Comparison of ENCODE assay signal across 8 mouse cellular contexts in the genomic region with DNA sequence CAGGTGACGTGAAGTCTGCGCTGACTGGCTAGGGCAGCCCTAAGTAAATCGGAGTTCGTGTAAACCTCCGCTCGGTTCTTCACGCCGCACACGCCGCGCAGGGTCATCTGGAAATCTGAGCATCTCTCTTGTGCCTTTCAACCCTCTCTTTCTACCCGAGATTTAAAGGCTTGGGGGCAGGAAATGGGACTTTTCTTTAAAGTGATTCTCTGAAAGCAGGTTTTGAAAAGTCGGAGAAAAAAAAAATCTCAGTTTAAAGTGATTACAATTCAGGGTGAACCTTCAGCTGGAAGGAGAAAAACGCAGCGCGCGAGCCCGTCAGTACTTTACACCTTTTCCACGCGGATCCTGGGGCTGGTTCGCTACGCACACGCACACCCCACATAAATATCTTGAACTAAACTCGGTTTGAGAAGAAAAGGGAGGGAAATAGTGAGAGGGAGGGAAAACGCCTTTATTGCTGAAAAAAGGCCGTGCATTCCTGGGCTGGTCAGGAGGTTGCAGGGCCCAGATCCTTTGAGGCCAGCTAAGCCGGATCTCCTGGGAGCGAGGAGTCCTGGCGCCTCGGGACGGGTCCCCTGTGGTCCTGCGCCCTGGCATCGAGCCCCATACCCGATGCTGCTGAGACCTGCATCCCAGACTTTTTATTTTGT. TPM values are rescaled to one million over a fixed set of nuclear protein-coding genes. Genes with fewer than 3 reads are reported as not detected.
DNase-seq lines count a peak whose midpoint lies in the region; ATAC-seq lines count a peak whose summit lies in the region.

No protein-coding gene starts in this region.

- peak overlapping the region; percentile 48 for H3K27ac ChIP-seq in forebrain, embryonic 13.5 days
- peak overlapping the region; percentile 63 for H3K27ac ChIP-seq in hindbrain, embryonic 14.5 days
- peak overlapping the region; percentile 93 for H3K27ac ChIP-seq in midbrain, embryonic 15.5 days

- DNase-seq in brain, adult 2 months (ENCODE audit: low read depth, low spot score) = peak; percentile 66
- DNase-seq in hindbrain, embryonic 14.5 days (ENCODE audit: low spot score) = peak; percentile 68
- peak; percentile 60 for DNase-seq in left cerebral cortex, postnatal 4 days
- DNase-seq in testis, postnatal 10 days (ENCODE audit: low spot score) = peak; percentile 67

- under 1% methylated on average over 34 of the region's 34 CpGs for WGBS in forebrain, embryonic 13.5 days
- whole genome bisulfite sequencing in hindbrain, embryonic 14.5 days = under 1% methylated on average over 34 of the region's 34 CpGs
- WGBS in midbrain, embryonic 15.5 days = under 1% methylated on average over 34 of the region's 34 CpGs

- H3K36me3 ChIP-seq in erythroblast, embryonic 14.5 days (ENCODE audit: control insufficient read depth) = no peaks in the 10 kb centered on the region
- no peaks in the 10 kb centered on the region for H3K36me3 ChIP-seq in forebrain, embryonic 13.5 days (ENCODE audit: poor library complexity, severe bottlenecking)
- H3K36me3 ChIP-seq in hindbrain, embryonic 14.5 days (replicated peaks; ENCODE audit: control insufficient read depth, insufficient read depth) = no peaks in the 10 kb centered on the region
- no peaks in the 10 kb centered on the region for H3K36me3 ChIP-seq in midbrain, embryonic 15.5 days (replicated peaks)

- H3K4me2 ChIP-seq in forebrain, embryonic 13.5 days = peak overlapping the region; percentile 97
- H3K4me2 ChIP-seq in hindbrain, embryonic 14.5 days (replicated peaks) = peak overlapping the region; percentile 86
- H3K4me2 ChIP-seq in midbrain, embryonic 15.5 days = peak overlapping the region; percentile 85

- peak overlapping the region; percentile 12 for H3K4me3 ChIP-seq in erythroblast, embryonic 14.5 days (replicated peaks)
- H3K4me3 ChIP-seq in forebrain, embryonic 13.5 days = peak overlapping the region; percentile 73
- peak overlapping the region; percentile 78 for H3K4me3 ChIP-seq in hindbrain, embryonic 14.5 days (replicated peaks; ENCODE audit: low read length)
- H3K4me3 ChIP-seq in midbrain, embryonic 15.5 days = peak overlapping the region; percentile 96

- intact Hi-C loops in left cerebral cortex, postnatal 4 days (cut with DNase I) = loop anchor here (5.0 to 10.0 kb wide), 2 partner anchors 229 to 326 kb away; no protein-coding TSS in a partner anchor

- H3K27me3 ChIP-seq in erythroblast, embryonic 14.5 days (ENCODE audit: control insufficient read depth) = peaks cover 71% of the 10 kb centered on the region
- H3K27me3 ChIP-seq in forebrain, embryonic 13.5 days = peaks cover 20% of the 10 kb centered on the region
- H3K27me3 ChIP-seq in hindbrain, embryonic 14.5 days (ENCODE audit: control insufficient read depth, insufficient read depth, low read length) = no peaks in the 10 kb centered on the region
- H3K27me3 ChIP-seq in midbrain, embryonic 15.5 days (replicated peaks) = no peaks in the 10 kb centered on the region

- peaks cover 2% of the 10 kb centered on the region; the same call in 1 of the 2 replicates for H3K4me1 ChIP-seq in erythroblast, embryonic 14.5 days (ENCODE audit: control insufficient read depth)
- H3K4me1 ChIP-seq in forebrain, embryonic 13.5 days = peaks cover 15% of the 10 kb centered on the region; the same call in 1 of the 2 replicates
- H3K4me1 ChIP-seq in hindbrain, embryonic 14.5 days (replicated peaks; ENCODE audit: control insufficient read depth, insufficient read depth, low read length) = peaks cover 12% of the 10 kb centered on the region
- H3K4me1 ChIP-seq in midbrain, embryonic 15.5 days = peaks cover 6% of the 10 kb centered on the region; the same call in 1 of the 2 replicates

- no peak for ATAC-seq in erythroblast, adult 5-6 weeks (replicated peaks; ENCODE audit: low FRiP score, poor library complexity, severe bottlenecking)
- ATAC-seq in forebrain, embryonic 13.5 days = peak; percentile 5
- no peak; the same call in 1 of the 2 replicates for ATAC-seq in hindbrain, embryonic 14.5 days (ENCODE audit: low FRiP score)
- peak; percentile 11; the same call in 1 of the 2 replicates for ATAC-seq in midbrain, embryonic 15.5 days (replicated peaks)

- H3K9me3 ChIP-seq in erythroblast, embryonic 14.5 days (ENCODE audit: control insufficient read depth, low read length) = no peaks in the 10 kb centered on the region
- H3K9me3 ChIP-seq in forebrain, embryonic 13.5 days (replicated peaks) = no peaks in the 10 kb centered on the region
- no peaks in the 10 kb centered on the region for H3K9me3 ChIP-seq in hindbrain, embryonic 14.5 days (ENCODE audit: control insufficient read depth, low read length)
- no peaks in the 10 kb centered on the region for H3K9me3 ChIP-seq in midbrain, embryonic 15.5 days

- peak overlapping the region; percentile 70 for H3K9ac ChIP-seq in forebrain, embryonic 13.5 days
- peak overlapping the region; percentile 60 for H3K9ac ChIP-seq in hindbrain, embryonic 14.5 days
- H3K9ac ChIP-seq in midbrain, embryonic 15.5 days = peak overlapping the region; percentile 83

RNA-seq across cellular contexts. Expression of gene Efna5, which starts 2.5 kb away (rescaled TPM):
- not detected in 2 replicates for polyA plus RNA-seq in erythroblast, embryonic 14.5 days (2012)
- not detected in 2 replicates for total RNA-seq in erythroblast, adult 5-6 weeks (2015; ENCODE audit: low replicate concordance)
- not detected in 2 replicates for total RNA-seq in erythroblast, adult 5-6 weeks (2017; ENCODE audit: low replicate concordance)
- 27.2 and 29.2 TPM in 2 replicates for polyA plus RNA-seq in forebrain, embryonic 13.5 days (2015; fragmentation: Nextera tagmentation; extraction: Ambion mirVana)
- polyA plus RNA-seq in hindbrain, embryonic 14.5 days (2014; fragmentation: Nextera tagmentation; extraction: Ambion mirVana) = 36.2 and 45.2 TPM in 2 replicates
- total RNA-seq in left cerebral cortex, postnatal 4 days (2021) = 10 to 100 TPM; 43.8 to 49.4 TPM
- polyA plus RNA-seq in midbrain, embryonic 15.5 days (2015; fragmentation: Nextera tagmentation; extraction: Ambion mirVana) = 59.8 and 74.6 TPM in 2 replicates

Comparison
In these comparisons a context has a peak if more than half of its experiments do, and no peak if none do; other contexts are left out.
1. H3K4me3 ChIP-seq: peak in every context shown above with its lines; median percentile 96 in midbrain, embryonic 15.5 days; 78 in hindbrain, embryonic 14.5 days; 73 in forebrain, embryonic 13.5 days; 12 in erythroblast, embryonic 14.5 days.
2. ATAC-seq: peak in forebrain, embryonic 13.5 days (single experiment) and midbrain, embryonic 15.5 days (single experiment); none in erythroblast, adult 5-6 weeks (single experiment) and hindbrain, embryonic 14.5 days (single experiment).
3. RNA of gene Efna5, which starts 2.5 kb away (polyA plus RNA-seq): 59.8 to 74.6 TPM in midbrain, embryonic 15.5 days, 36.2 to 45.2 TPM in hindbrain, embryonic 14.5 days and 27.2 to 29.2 TPM in forebrain, embryonic 13.5 days; not detected in erythroblast, embryonic 14.5 days; every median in the first group is over 10 times any median in the second.
4. Peak in every context shown above with its lines, with median percentiles within 50 percentile points of each other: DNase-seq, H3K27ac ChIP-seq, H3K4me2 ChIP-seq and H3K9ac ChIP-seq.